Mouse (Mus musculus): ENCODE results near the gene Hcn1. TPM values are rescaled to one million over a fixed set of nuclear protein-coding genes. Genes with fewer than 3 reads are reported as not detected.
A peak's percentile ranks its signal among the peaks of the same experiment; 100 is the strongest.
"Not testable (repeated sequence)": the region's sequence is repeated elsewhere in the genome, so short reads cannot be mapped to it uniquely, and the experiment has no call there.

Hcn1 gene
- polyA plus RNA-seq, 1 experiment from 2014 or later = 0.06 TPM

DNA sequence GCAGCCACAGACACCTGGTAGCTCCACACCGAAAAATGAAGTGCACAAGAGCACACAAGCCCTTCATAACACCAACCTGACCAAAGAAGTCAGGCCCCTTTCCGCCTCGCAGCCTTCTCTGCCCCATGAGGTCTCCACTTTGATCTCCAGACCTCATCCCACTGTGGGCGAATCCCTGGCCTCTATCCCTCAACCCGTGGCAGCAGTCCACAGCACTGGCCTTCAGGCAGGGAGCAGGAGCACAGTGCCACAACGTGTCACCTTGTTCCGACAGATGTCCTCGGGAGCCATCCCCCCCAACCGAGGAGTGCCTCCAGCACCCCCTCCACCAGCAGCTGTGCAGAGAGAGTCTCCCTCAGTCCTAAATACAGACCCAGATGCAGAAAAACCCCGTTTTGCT lies 373.7 kb downstream of the Hcn1 start:
- peak; percentile 79; the same call in 1 of the 2 replicates for ATAC-seq (ENCODE audit: low FRiP score, low TSS enrichment)
- Histone ChIP-seq H3K9me3 (ENCODE audit: low read length) (no peaks in the 10 kb centered on the region), H3K4me1 (ENCODE audit: insufficient read depth, low read length) (no peaks in the 10 kb centered on the region), H3K4me2 (replicated peaks; ENCODE audit: low read depth, low read length) (no peak overlapping the region), H3K36me3 (ENCODE audit: insufficient read depth, low read length) (no peaks in the 10 kb centered on the region), H3K4me3 (ENCODE audit: low read length) (no peak overlapping the region), H3K27ac (ENCODE audit: low read length) (no peak overlapping the region), H3K9ac (replicated peaks; ENCODE audit: low read length) (no peak overlapping the region), H3K27me3 (ENCODE audit: insufficient read depth, low read length) (no peaks in the 10 kb centered on the region)
- 27% methylated on average over 10 of the region's 10 CpGs for WGBS

GRCm38 (mm10) chr13:117984339-117984738 lies 382.2 kb downstream of the Hcn1 start:
- WGBS = 73% methylated on average over 2 of the region's 2 CpGs

GRCm38 (mm10) chr13:117999767-118000488 lies 397.8 kb downstream of the Hcn1 start:
- peak; percentile 83; the same call in 1 of the 2 replicates for ATAC-seq (ENCODE audit: low FRiP score, low TSS enrichment)
- WGBS = 42% methylated on average over 2 of the region's 2 CpGs
- H3K4me2 ChIP-seq (replicated peaks; ENCODE audit: low read depth, low read length) = no peak overlapping the region

More at GRCm38 (mm10) chr13:117984339-117984738, 382.2 kb downstream of the Hcn1 start:
- Histone ChIP-seq H3K27me3 (ENCODE audit: insufficient read depth, low read length) (no peaks in the 10 kb centered on the region), H3K4me2 (replicated peaks; ENCODE audit: low read depth, low read length) (no peak overlapping the region), H3K4me1 (ENCODE audit: insufficient read depth, low read length) (no peaks in the 10 kb centered on the region), H3K9ac (replicated peaks; ENCODE audit: low read length) (no peak overlapping the region), H3K4me3 (ENCODE audit: low read length) (no peak overlapping the region), H3K9me3 (ENCODE audit: low read length) (no peaks in the 10 kb centered on the region), H3K36me3 (ENCODE audit: insufficient read depth, low read length) (no peaks in the 10 kb centered on the region), H3K27ac (ENCODE audit: low read length) (no peak overlapping the region)
- no peak for ATAC-seq (ENCODE audit: low FRiP score, low TSS enrichment)

DNA sequence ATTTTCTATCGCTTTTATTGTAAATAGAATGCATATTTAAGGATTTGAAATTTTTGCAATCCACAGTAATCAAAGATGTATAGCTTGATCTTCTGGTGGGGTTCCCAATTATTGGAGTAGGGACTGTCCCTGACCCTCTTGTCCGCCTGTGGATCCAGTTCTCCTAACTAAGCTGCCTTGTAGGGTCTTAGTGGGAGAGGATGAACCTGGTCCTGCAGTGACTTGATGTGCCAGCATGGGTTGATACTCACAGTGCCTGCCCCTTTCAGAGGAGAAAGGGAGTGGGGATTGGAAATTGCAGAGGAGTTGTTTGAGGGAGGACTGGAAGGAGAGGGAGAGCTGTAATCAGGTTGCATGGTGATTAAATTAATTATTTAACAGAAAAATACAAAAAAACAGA lies 398.4 kb downstream of the Hcn1 start:
- WGBS = 84% methylated on average over 2 of the region's 2 CpGs
- H3K4me1 ChIP-seq (ENCODE audit: insufficient read depth, low read length) = no peaks in the 10 kb centered on the region
- peak; percentile 73; the same call in 1 of the 2 replicates for ATAC-seq (ENCODE audit: low FRiP score, low TSS enrichment)

More at GRCm38 (mm10) chr13:117999767-118000488, 397.8 kb downstream of the Hcn1 start:
- Histone ChIP-seq H3K4me1 (ENCODE audit: insufficient read depth, low read length) (no peaks in the 10 kb centered on the region), H3K36me3 (ENCODE audit: insufficient read depth, low read length) (no peaks in the 10 kb centered on the region), H3K27me3 (ENCODE audit: insufficient read depth, low read length) (no peaks in the 10 kb centered on the region), H3K9ac (replicated peaks; ENCODE audit: low read length) (no peak overlapping the region), H3K4me3 (ENCODE audit: low read length) (no peak overlapping the region), H3K9me3 (ENCODE audit: low read length) (no peaks in the 10 kb centered on the region), H3K27ac (ENCODE audit: low read length) (no peak overlapping the region)

GRCm38 (mm10) chr13:118021176-118021575 lies 419.1 kb downstream of the Hcn1 start:
- no peaks in the 10 kb centered on the region for H3K4me1 ChIP-seq (ENCODE audit: insufficient read depth, low read length)
- H3K27me3 ChIP-seq (ENCODE audit: insufficient read depth, low read length) = no peaks in the 10 kb centered on the region
- ATAC-seq (ENCODE audit: low FRiP score, low TSS enrichment) = no peak
- H3K4me2 ChIP-seq (replicated peaks; ENCODE audit: low read depth, low read length) = no peak overlapping the region
- H3K27ac ChIP-seq (ENCODE audit: low read length) = no peak overlapping the region
- H3K9me3 ChIP-seq (ENCODE audit: low read length) = no peaks in the 10 kb centered on the region
- no peak overlapping the region for H3K4me3 ChIP-seq (ENCODE audit: low read length)
- no peaks in the 10 kb centered on the region for H3K36me3 ChIP-seq (ENCODE audit: insufficient read depth, low read length)
- 93% methylated on average over 1 of the region's 1 CpGs for WGBS
- no peak overlapping the region for H3K9ac ChIP-seq (replicated peaks; ENCODE audit: low read length)

More for the DNA sequence above, 398.4 kb downstream of the Hcn1 start:
- Histone ChIP-seq H3K9me3 (ENCODE audit: low read length) (no peaks in the 10 kb centered on the region), H3K4me2 (replicated peaks; ENCODE audit: low read depth, low read length) (no peak overlapping the region), H3K9ac (replicated peaks; ENCODE audit: low read length) (no peak overlapping the region), H3K27me3 (ENCODE audit: insufficient read depth, low read length) (no peaks in the 10 kb centered on the region), H3K27ac (ENCODE audit: low read length) (no peak overlapping the region), H3K4me3 (ENCODE audit: low read length) (no peak overlapping the region), H3K36me3 (ENCODE audit: insufficient read depth, low read length) (no peaks in the 10 kb centered on the region)

DNA sequence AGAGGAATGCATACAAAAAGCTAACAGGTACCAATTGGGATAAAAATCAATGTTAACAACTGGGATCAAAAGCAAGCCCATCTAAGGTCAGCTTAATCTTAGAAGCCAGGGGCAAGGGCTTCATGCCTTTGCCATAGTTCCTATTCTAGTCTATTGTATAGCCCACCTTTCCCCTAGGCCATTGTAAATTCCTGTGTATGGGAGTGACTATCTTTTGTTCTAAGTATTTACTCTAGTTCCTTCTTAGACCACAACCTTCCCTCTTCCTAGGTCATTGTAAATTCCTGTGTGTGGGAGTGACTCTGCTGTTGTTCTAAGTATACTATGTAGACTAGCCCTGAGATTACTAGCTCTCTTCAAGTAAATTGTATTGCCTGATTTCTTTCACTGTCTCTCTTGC lies 420.8 kb downstream of the Hcn1 start:
- not testable (repeated sequence) for H3K27ac ChIP-seq (ENCODE audit: low read length); H3K36me3 ChIP-seq (ENCODE audit: insufficient read depth, low read length); H3K4me3 ChIP-seq (ENCODE audit: low read length); H3K4me1 ChIP-seq (ENCODE audit: insufficient read depth, low read length); H3K27me3 ChIP-seq (ENCODE audit: insufficient read depth, low read length); H3K9me3 ChIP-seq (ENCODE audit: low read length); H3K9ac ChIP-seq (replicated peaks; ENCODE audit: low read length); H3K4me2 ChIP-seq (replicated peaks; ENCODE audit: low read depth, low read length); ATAC-seq (ENCODE audit: low FRiP score, low TSS enrichment)

- no peaks in the 10 kb centered on the region for H3K27me3 ChIP-seq (ENCODE audit: insufficient read depth, low read length)
- no peaks in the 10 kb centered on the region for H3K36me3 ChIP-seq (ENCODE audit: insufficient read depth, low read length)
- no peak overlapping the region for H3K9ac ChIP-seq (replicated peaks; ENCODE audit: low read length)
- no peak for ATAC-seq (ENCODE audit: low FRiP score, low TSS enrichment)
- H3K4me2 ChIP-seq (replicated peaks; ENCODE audit: low read depth, low read length) = no peak overlapping the region
- WGBS = 81% methylated on average over 5 of the region's 5 CpGs
- no peaks in the 10 kb centered on the region for H3K9me3 ChIP-seq (ENCODE audit: low read length)
- no peak overlapping the region for H3K4me3 ChIP-seq (ENCODE audit: low read length)
- no peaks in the 10 kb centered on the region for H3K4me1 ChIP-seq (ENCODE audit: insufficient read depth, low read length)
- no peak overlapping the region for H3K27ac ChIP-seq (ENCODE audit: low read length)
These were observed 421.3 kb downstream of the Hcn1 start for GRCm38 (mm10) chr13:118023381-118023780.

GRCm38 (mm10) chr13:118026510-118026909 lies 424.4 kb downstream of the Hcn1 start:
- H3K36me3 ChIP-seq (ENCODE audit: insufficient read depth, low read length) = no peaks in the 10 kb centered on the region
- 87% methylated on average over 2 of the region's 2 CpGs for WGBS
- no peaks in the 10 kb centered on the region for H3K4me1 ChIP-seq (ENCODE audit: insufficient read depth, low read length)
- no peak overlapping the region for H3K27ac ChIP-seq (ENCODE audit: low read length)
- H3K9ac ChIP-seq (replicated peaks; ENCODE audit: low read length) = no peak overlapping the region
- no peak for ATAC-seq (ENCODE audit: low FRiP score, low TSS enrichment)
- H3K9me3 ChIP-seq (ENCODE audit: low read length) = no peaks in the 10 kb centered on the region
- no peak overlapping the region for H3K4me3 ChIP-seq (ENCODE audit: low read length)
- no peak overlapping the region for H3K4me2 ChIP-seq (replicated peaks; ENCODE audit: low read depth, low read length)
- H3K27me3 ChIP-seq (ENCODE audit: insufficient read depth, low read length) = no peaks in the 10 kb centered on the region

DNA sequence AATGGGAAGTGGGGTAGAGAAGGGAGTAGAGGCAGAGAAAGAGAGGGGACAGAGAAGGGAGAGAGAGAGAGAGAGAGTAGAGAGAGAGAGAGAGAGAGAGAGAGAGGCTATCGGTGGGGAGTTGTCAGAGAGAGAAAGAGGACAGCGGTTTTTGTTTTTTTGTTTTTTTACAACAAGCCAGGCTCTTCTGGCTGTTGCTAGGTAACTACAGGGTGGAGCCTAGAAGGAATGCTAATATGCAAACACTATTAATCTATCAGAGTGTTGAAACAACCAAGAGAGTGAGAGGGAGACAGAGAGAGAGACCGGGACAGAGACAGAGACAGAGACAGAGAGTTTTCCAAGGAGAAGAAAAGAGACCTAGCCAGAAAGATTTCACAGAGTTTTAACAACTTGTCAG lies 425.7 kb downstream of the Hcn1 start:
- H3K36me3 ChIP-seq (ENCODE audit: insufficient read depth, low read length) = no peaks in the 10 kb centered on the region
- no peak overlapping the region for H3K9ac ChIP-seq (replicated peaks; ENCODE audit: low read length)
- no peaks in the 10 kb centered on the region for H3K27me3 ChIP-seq (ENCODE audit: insufficient read depth, low read length)
- no peak overlapping the region for H3K4me3 ChIP-seq (ENCODE audit: low read length)
- H3K4me1 ChIP-seq (ENCODE audit: insufficient read depth, low read length) = no peaks in the 10 kb centered on the region
- WGBS = 49% methylated on average over 3 of the region's 3 CpGs
- no peak for ATAC-seq (ENCODE audit: low FRiP score, low TSS enrichment)
- no peak overlapping the region for H3K4me2 ChIP-seq (replicated peaks; ENCODE audit: low read depth, low read length)
- H3K9me3 ChIP-seq (ENCODE audit: low read length) = no peaks in the 10 kb centered on the region
- H3K27ac ChIP-seq (ENCODE audit: low read length) = no peak overlapping the region

GRCm38 (mm10) chr13:118028662-118029061 lies 426.5 kb downstream of the Hcn1 start:
- no peaks in the 10 kb centered on the region for H3K27me3 ChIP-seq (ENCODE audit: insufficient read depth, low read length)
- no peak overlapping the region for H3K9ac ChIP-seq (replicated peaks; ENCODE audit: low read length)
- no peaks in the 10 kb centered on the region for H3K9me3 ChIP-seq (ENCODE audit: low read length)
- no peak overlapping the region for H3K4me2 ChIP-seq (replicated peaks; ENCODE audit: low read depth, low read length)
- no peaks in the 10 kb centered on the region for H3K36me3 ChIP-seq (ENCODE audit: insufficient read depth, low read length)
- 81% methylated on average over 4 of the region's 4 CpGs for WGBS
- no peak for ATAC-seq (ENCODE audit: low FRiP score, low TSS enrichment)
- no peaks in the 10 kb centered on the region for H3K4me1 ChIP-seq (ENCODE audit: insufficient read depth, low read length)
- H3K27ac ChIP-seq (ENCODE audit: low read length) = no peak overlapping the region
- no peak overlapping the region for H3K4me3 ChIP-seq (ENCODE audit: low read length)
